Mouse (Mus musculus): ENCODE measurements around the gene Gm10644. TPM values are rescaled to one million over a fixed set of nuclear protein-coding genes. Genes with fewer than 3 reads are reported as not detected.

The Gm10644 gene
- polyA plus RNA-seq, 1 experiment: not detected

GRCm38 (mm10) chr8:83926266-83926665 is 28.7 kb downstream of the Gm10644 start:
- no peak for TF ChIP-seq GATA1 (IDR thresholded peaks at IDR 0.05; ENCODE audit: low read length)
- no peak for TF ChIP-seq TAL1 (IDR thresholded peaks at IDR 0.05; ENCODE audit: low read length)
- no peaks in the 10 kb centered on the region for H3K27me3 ChIP-seq (ENCODE audit: control insufficient read depth)
- H3K4me3 ChIP-seq (replicated peaks): no peak overlapping the region
- no peaks in the 10 kb centered on the region for H3K4me1 ChIP-seq (ENCODE audit: control insufficient read depth)
- H3K9me3 ChIP-seq (ENCODE audit: control insufficient read depth, low read length): no peaks in the 10 kb centered on the region
- H3K36me3 ChIP-seq (ENCODE audit: control insufficient read depth): peaks cover 6% of the 10 kb centered on the region; the same call in 1 of the 2 replicates

GRCm38 (mm10) chr8:83924585-83924984 is 30.4 kb downstream of the Gm10644 start:
- Histone ChIP-seq H3K36me3 (ENCODE audit: control insufficient read depth) (peaks cover 2% of the 10 kb centered on the region; the same call in 1 of the 2 replicates), H3K9me3 (ENCODE audit: control insufficient read depth, low read length) (no peaks in the 10 kb centered on the region), H3K4me3 (replicated peaks) (no peak overlapping the region), H3K27me3 (ENCODE audit: control insufficient read depth) (no peaks in the 10 kb centered on the region), H3K4me1 (ENCODE audit: control insufficient read depth) (no peaks in the 10 kb centered on the region; the same call in 1 of the 2 replicates)
- TF ChIP-seq GATA1 (IDR thresholded peaks at IDR 0.05; ENCODE audit: low read length): no peak
- TF ChIP-seq TAL1 (IDR thresholded peaks at IDR 0.05; ENCODE audit: low read length): no peak

GRCm38 (mm10) chr8:83922727-83923126 is 32.3 kb downstream of the Gm10644 start:
- TF ChIP-seq TAL1 (IDR thresholded peaks at IDR 0.05; ENCODE audit: low read length): no peak
- no peak for TF ChIP-seq GATA1 (IDR thresholded peaks at IDR 0.05; ENCODE audit: low read length)
- no peaks in the 10 kb centered on the region; the same call in 1 of the 2 replicates for H3K36me3 ChIP-seq (ENCODE audit: control insufficient read depth)

GRCm38 (mm10) chr8:83921558-83921957 is 33.4 kb downstream of the Gm10644 start:
- Histone ChIP-seq H3K4me3 (replicated peaks) (no peak overlapping the region), H3K36me3 (ENCODE audit: control insufficient read depth) (no peaks in the 10 kb centered on the region; the same call in 1 of the 2 replicates), H3K9me3 (ENCODE audit: control insufficient read depth, low read length) (no peaks in the 10 kb centered on the region), H3K27me3 (ENCODE audit: control insufficient read depth) (no peaks in the 10 kb centered on the region), H3K4me1 (ENCODE audit: control insufficient read depth) (peaks cover 5% of the 10 kb centered on the region)
- TF ChIP-seq TAL1 (IDR thresholded peaks at IDR 0.05; ENCODE audit: low read length): no peak
- TF ChIP-seq GATA1 (IDR thresholded peaks at IDR 0.05; ENCODE audit: low read length): no peak

More at GRCm38 (mm10) chr8:83922727-83923126, 32.3 kb downstream of the Gm10644 start:
- peaks cover 2% of the 10 kb centered on the region for H3K4me1 ChIP-seq (ENCODE audit: control insufficient read depth)
- no peak overlapping the region for H3K4me3 ChIP-seq (replicated peaks)
- H3K27me3 ChIP-seq (ENCODE audit: control insufficient read depth): no peaks in the 10 kb centered on the region
- no peaks in the 10 kb centered on the region for H3K9me3 ChIP-seq (ENCODE audit: control insufficient read depth, low read length)

- no peak for TF ChIP-seq GATA1 (IDR thresholded peaks at IDR 0.05; ENCODE audit: low read length)
- Histone ChIP-seq H3K4me3 (replicated peaks) (no peak overlapping the region), H3K36me3 (ENCODE audit: control insufficient read depth) (no peaks in the 10 kb centered on the region; the same call in 1 of the 2 replicates), H3K9me3 (ENCODE audit: control insufficient read depth, low read length) (no peaks in the 10 kb centered on the region), H3K4me1 (ENCODE audit: control insufficient read depth) (peaks cover 17% of the 10 kb centered on the region), H3K27me3 (ENCODE audit: control insufficient read depth) (no peaks in the 10 kb centered on the region)
These were observed 37.4 kb downstream of the Gm10644 start for GRCm38 (mm10) chr8:83917566-83917965.

- Histone ChIP-seq H3K4me3 (replicated peaks) (no peak overlapping the region), H3K27me3 (ENCODE audit: control insufficient read depth) (no peaks in the 10 kb centered on the region), H3K36me3 (ENCODE audit: control insufficient read depth) (no peaks in the 10 kb centered on the region; the same call in 1 of the 2 replicates), H3K9me3 (ENCODE audit: control insufficient read depth, low read length) (no peaks in the 10 kb centered on the region), H3K4me1 (ENCODE audit: control insufficient read depth) (peaks cover 17% of the 10 kb centered on the region)
- TF ChIP-seq GATA1 (IDR thresholded peaks at IDR 0.05; ENCODE audit: low read length): no peak
- no peak for TF ChIP-seq TAL1 (IDR thresholded peaks at IDR 0.05; ENCODE audit: low read length)
These were observed 39.0 kb downstream of the Gm10644 start for GRCm38 (mm10) chr8:83916015-83916414.

GRCm38 (mm10) chr8:83914860-83915259 is 40.1 kb downstream of the Gm10644 start:
- H3K4me3 ChIP-seq (replicated peaks): no peak overlapping the region
- H3K36me3 ChIP-seq (ENCODE audit: control insufficient read depth): no peaks in the 10 kb centered on the region
- peaks cover 17% of the 10 kb centered on the region for H3K4me1 ChIP-seq (ENCODE audit: control insufficient read depth)
- H3K27me3 ChIP-seq (ENCODE audit: control insufficient read depth): no peaks in the 10 kb centered on the region
- no peaks in the 10 kb centered on the region for H3K9me3 ChIP-seq (ENCODE audit: control insufficient read depth, low read length)
- TF ChIP-seq TAL1 (IDR thresholded peaks at IDR 0.05; ENCODE audit: low read length) (no peak), GATA1 (IDR thresholded peaks at IDR 0.05; ENCODE audit: low read length) (no peak)

- TF ChIP-seq GATA1 (IDR thresholded peaks at IDR 0.05; ENCODE audit: low read length) (no peak), TAL1 (IDR thresholded peaks at IDR 0.05; ENCODE audit: low read length) (no peak)
- no peaks in the 10 kb centered on the region for H3K27me3 ChIP-seq (ENCODE audit: control insufficient read depth)
- no peaks in the 10 kb centered on the region for H3K36me3 ChIP-seq (ENCODE audit: control insufficient read depth)
- no peaks in the 10 kb centered on the region for H3K9me3 ChIP-seq (ENCODE audit: control insufficient read depth, low read length)
- no peak overlapping the region for H3K4me3 ChIP-seq (replicated peaks)
- H3K4me1 ChIP-seq (ENCODE audit: control insufficient read depth): peaks cover 17% of the 10 kb centered on the region
These were observed 40.8 kb downstream of the Gm10644 start for GRCm38 (mm10) chr8:83914232-83914631.

- no peaks in the 10 kb centered on the region for H3K36me3 ChIP-seq (ENCODE audit: control insufficient read depth)
- no peak for TF ChIP-seq GATA1 (IDR thresholded peaks at IDR 0.05; ENCODE audit: low read length)
- TF ChIP-seq TAL1 (IDR thresholded peaks at IDR 0.05; ENCODE audit: low read length): no peak
- H3K27me3 ChIP-seq (ENCODE audit: control insufficient read depth): no peaks in the 10 kb centered on the region
- peaks cover 12% of the 10 kb centered on the region for H3K4me1 ChIP-seq (ENCODE audit: control insufficient read depth)
- H3K9me3 ChIP-seq (ENCODE audit: control insufficient read depth, low read length): no peaks in the 10 kb centered on the region
- H3K4me3 ChIP-seq (replicated peaks): no peak overlapping the region
These were observed 42.9 kb downstream of the Gm10644 start for GRCm38 (mm10) chr8:83911809-83912731.
